Mouse (Mus musculus) adrenal gland, adult 2 months (tissue): ENCODE measurements around the gene Clybl. TPM values are rescaled to one million over a fixed set of nuclear protein-coding genes. Genes with fewer than 3 reads are reported as not detected.

Source experiments
- DNase-seq: peaks from one replicate; pipeline ENCODE4 v3.0.0; 2021
- polyA plus RNA-seq: library from polyadenylated mRNA; depleted of rRNA; stranded (reverse); fragments of >200 nt; gene quantifications from 2 replicates; pipeline ENCODE4 v1.2.3, GENCODE M21; 2012
- total RNA-seq, 2 experiments: library from RNA; stranded (reverse); gene quantifications; 2 replicates each; pipeline ENCODE4 v1.2.3; 2021

The Clybl gene
- total and polyA plus RNA-seq, 3 experiments = 4.4 to 104 (median 96.5) TPM

DNA sequence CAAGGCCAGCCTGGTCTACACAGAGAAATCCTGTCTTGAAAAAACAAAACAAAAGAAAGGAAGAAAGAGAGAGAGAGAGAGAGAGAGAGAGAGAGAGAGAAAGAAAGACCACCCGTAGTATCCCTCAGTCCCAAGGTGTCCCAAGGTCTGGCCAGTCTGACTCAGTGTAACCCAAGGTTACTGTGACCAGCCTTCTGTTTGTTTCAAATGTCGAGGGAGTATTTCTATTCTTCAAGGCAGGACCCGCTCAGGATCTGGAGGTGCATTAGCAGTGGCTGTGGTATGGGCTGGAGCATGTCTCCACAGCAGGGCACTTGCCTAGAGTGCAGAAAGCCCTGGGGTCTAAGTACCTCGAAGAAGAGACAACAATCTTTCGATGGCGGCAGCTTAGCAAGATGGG lies 15.3 kb downstream of the Clybl start:
- peak; percentile 50 for DNase-seq

DNA sequence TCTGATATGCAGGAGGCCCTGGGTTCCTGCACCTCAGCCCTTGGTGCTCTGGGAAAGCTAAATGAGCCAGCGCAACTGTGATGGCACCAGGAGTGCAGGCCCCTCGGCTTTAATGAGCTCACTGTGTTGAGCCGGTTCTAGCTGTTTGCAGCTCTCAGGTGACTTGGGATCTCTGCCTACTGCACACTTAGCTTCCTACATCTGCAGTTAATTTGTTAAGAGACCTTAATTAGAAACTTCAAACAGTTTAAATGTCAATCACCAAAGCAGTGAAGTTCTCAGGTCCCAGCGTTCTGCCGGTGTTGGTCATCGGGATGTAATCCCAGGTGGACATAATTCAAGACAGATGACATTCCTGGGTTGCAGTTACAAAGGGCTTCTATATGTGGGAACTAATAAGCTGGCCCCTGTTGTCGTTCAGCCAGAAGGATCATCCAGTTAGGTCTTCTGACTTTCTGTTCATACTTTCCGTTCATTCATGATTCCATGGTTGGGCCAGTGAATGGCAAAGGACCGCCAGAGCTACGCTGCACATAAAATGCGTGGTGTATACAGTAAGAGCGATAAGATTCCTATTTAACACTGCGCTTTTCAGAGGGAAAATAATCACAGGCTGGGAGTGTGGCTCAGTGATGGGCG lies 18.9 kb downstream of the Clybl start:
- DNase-seq = no peak

DNA sequence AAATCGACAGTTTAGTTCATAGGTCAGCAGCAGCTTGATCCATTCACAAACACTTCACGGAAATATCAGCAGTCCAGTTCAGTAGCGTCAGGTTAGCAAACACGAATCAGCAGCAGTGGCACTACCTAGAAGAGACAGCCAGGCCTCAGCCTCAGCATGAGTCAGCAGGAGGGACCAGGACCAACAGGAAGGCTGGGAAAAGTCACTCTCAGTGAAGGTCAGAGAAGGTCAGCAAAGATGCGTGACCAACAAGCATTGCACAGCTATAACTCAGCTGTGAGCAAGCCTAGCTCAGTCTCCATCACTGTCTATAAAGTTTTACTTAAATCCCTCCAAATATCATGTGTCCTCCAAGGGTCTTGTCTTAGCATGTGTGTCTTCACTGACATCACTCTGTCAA lies 27.7 kb downstream of the Clybl start:
- DNase-seq = peak; percentile 59

DNA sequence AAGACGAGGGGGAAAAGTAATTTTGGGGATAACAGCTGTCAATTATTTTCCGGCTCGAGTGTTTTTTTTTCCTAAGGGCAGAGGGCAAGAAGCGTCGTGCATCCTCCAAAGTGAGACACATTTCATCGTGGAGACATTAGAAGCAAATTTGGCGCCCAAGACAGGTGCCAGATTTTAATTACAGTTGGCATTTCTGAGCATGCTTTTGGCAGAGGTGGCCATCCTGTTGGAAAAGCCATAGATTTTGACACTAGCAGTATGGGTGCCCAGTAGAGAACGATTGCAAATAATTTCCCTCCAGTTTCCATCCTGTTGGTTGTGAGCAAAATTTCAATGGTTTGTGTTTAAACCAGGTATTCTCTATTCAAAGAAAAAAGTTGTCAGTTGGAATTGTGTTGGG lies 32.1 kb downstream of the Clybl start:
- no peak for DNase-seq

DNA sequence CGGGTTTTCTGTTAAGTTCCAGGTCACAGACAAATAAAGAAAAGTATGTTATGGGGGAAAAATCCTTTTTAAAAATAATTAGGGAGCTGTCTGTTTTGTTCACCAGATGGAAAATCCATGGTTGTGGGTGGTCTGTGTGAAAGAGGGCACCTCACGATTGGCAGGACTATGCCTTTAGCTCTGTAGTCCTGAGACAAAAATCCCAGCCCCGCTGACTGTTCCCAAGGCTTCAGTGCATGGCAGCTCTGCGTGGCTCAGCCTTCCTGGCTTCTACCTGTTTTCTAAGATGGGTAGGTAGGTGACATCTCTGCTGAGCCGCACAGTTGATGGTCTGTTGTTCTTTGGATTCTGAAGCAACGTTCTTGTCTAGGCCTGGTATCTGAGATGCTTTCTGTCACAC lies 32.6 kb downstream of the Clybl start:
- no peak for DNase-seq

DNA sequence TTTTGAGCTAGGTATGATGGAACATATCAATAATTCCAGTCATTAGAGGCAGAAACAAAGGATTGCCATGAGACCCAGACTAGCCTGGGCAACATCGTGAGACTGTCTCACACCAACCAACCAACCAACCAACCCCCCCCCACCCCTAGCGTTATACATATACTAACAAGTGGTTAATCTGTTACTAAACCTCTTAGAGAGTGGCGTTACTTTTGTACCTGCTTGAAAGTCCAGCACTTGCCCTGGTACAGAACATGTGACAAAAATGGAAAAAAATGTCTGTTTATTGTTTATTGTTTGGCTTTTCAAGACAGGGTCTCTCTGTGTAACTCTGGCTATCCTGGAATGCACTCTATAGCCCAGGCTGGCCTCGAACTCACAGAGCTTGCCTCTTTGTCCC lies 35.7 kb downstream of the Clybl start:
- DNase-seq = no peak

DNA sequence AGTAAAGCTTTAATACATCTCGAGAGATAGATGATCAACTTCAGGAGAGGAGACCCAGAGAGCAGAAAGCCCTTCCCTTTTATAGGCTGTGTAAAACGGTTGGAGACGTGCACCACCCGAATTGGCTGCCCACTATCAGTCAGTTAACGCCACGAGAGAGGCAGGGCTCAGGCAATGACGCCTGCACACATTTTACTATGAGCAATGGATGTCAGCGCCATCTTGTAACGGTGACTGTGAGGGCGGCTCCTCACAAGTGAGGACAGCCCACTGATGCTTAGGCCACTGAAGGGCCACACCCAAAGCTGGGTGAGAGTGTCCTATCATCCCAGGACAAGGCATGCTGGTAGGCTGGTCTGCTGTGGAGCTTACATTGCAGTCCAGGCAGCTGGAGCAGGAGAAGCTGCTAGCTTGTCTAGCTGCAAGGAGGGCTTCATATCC lies 41.5 kb downstream of the Clybl start:
- no peak for DNase-seq

DNA sequence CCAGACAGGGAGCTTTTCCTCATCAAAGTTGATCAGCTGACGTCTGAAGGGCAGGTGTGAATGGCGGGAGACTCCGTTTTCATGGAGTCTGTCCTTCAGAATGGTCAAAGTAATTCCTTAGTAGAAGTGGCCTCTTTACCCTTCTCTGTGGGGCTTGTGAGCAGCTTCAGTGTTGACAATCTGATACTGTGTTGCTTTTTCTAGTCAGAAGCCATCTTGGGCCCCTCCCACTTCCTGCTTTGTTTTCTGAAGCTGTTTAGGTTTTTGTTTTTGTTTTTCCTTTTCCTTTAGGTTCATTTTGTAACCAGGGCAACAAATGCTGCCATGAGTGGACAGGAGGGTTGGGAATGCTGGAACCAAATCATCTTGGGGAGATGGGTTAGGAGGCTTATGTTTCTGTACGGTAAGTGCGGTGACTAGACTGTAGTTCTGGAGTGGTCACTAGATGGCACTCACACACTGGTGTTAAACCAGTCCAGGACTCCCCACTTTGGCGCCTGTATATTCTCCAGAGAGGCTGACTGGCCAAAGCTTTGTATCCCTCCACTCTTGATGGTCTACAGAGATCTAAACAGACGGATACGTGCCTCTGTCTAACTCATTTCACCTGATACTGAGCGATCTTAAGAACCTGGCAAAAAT lies 42.1 kb downstream of the Clybl start:
- DNase-seq = peak; percentile 69

DNA sequence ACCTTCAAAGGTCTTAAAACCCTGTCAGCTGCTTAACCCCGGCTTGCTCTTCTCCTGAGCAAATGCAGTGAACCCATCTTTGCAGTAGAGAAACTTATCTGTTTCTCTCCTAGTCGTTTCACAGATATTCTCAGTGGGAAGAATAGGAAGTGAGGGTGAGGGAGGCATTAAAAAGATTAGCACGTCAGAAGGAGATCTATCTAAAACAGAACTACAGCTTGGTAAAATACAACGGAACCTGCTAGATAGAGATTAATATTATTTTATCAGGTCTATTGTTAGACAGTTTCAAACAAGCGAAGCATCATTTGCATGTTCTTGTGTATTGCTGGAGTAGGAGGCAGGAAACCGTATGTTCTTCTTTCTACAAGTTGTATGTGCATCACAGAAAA lies 42.6 kb downstream of the Clybl start:
- no peak for DNase-seq

DNA sequence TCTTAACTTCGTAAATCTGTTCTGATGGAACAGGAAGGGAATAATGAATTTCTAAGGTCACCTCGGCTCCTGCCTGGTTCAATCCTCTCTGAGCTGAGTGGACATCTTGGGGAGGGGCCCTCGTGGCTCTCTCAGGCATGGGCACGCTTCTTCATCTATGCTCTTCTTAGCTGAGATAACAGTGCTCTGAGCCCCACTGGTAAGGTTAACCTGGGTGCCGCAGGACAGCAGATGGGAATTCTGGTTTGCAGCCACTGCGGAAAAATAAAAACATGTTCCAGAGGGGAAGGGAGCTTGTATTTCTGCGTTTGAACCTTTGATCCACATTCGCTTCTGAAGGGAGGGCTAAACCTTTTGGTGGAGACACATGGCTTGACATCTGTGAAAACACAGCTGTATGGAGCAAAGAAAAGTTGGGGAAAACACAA lies 43.0 kb downstream of the Clybl start:
- no peak for DNase-seq

DNA sequence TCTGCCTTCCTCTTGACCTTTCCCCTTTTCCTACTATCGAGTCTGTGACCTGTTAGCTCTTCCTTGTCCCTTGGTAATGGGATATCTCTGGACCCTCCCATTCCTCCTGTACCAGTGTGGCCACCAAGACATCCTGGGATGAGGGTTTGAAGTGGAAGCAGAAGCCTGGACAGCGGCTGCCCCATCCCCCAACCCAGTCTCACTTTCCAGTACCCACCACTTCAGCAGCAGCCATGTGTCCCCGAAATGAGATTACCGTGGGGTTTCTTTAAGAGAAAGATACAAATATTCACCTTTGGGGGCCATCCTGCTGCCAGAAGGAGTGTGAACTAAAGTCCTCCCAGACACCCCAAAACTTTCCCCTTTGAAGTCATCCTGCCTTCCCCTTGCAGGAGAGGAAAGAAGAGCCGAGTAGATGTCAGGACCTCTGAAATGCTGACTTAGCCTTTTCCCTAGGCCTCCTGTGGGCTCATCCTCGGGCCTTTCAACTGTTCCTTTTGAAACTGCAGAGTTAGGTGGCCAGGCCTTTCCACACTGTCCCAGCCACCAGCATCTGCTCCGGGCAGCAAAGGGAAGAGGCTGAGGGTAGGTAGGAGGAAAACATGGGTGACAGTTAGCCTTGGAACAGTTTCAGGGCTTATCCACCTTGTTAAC lies 44.1 kb downstream of the Clybl start:
- no peak for DNase-seq

DNA sequence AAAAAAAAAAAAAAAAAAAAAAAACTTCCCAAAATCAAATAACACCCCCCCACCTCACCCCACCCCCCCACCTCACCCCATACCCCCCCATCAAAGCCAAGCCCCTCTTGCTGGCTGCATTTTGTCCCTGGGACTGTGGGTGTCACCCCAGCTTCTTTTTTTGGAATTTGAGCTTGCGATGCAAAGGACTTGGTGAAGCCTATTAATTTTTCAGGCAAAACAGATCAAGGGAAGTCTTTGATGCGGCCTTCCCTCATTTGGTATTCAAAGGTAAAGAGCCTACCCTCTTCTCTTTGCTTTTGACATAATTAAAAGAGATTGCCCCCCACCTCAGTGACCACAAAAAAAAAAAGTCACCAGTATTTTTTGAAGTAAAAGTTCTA lies 44.6 kb downstream of the Clybl start:
- no peak for DNase-seq

DNA sequence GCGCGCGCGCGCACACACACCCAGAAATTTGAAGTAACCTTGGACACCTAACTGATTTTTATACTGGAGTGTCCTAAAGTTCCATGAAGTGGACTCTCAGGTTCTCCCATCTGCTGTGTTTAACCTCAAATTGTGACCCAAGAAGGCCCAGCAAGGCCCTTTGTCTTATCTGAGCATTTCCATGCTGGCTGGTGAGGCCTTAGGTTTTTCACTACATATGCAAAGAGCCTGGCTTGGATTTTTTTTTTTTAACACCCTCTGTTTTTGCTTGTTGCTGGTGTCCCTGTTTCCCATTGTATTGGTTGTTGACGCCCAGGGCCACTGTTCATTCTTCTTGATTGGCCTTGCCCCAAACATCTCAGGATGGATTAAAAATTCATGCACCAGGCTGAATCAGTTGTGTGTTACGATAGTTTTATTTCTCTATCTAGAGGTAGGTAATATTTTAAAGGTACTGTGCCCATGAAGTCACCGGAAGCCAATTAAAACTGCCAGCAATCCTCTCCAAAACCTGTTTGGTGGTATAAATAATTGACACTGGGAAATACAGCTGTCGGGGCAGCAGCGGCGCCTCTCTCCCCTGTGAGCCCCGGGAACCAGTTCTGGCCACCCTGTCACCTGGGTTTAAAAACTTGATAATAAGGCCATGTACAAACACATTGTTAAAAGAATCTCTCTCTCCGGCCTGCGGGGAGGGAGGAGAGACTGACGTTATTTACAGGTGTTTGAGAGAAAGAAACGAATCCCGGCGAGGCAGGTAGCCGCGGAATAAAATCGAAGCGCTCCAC lies 45.4 kb downstream of the Clybl start:
- no peak for DNase-seq

DNA sequence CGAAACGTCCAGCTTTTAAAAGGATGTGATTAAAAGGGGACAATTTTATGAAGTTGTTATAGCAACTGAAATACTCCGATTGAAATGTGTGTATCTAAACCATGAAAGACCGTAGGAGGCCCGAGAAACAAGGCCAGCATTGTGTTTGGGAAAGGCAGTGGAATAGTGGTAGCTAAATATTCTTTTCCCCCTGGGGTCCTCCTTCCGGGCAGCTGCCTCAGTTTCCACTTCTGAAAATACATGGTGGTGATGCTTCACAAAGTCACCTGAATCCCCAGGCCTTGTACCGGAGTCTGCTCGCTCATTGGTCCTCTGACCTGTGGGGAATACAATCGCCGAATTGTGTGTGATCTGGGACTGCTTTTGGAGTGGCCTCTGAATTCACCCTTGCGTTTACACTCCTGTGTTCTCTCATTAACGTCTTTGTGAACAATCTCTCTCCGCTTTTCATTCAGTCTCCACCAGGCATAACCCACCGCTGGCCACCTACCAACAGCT lies 46.0 kb downstream of the Clybl start:
- DNase-seq = no peak

DNA sequence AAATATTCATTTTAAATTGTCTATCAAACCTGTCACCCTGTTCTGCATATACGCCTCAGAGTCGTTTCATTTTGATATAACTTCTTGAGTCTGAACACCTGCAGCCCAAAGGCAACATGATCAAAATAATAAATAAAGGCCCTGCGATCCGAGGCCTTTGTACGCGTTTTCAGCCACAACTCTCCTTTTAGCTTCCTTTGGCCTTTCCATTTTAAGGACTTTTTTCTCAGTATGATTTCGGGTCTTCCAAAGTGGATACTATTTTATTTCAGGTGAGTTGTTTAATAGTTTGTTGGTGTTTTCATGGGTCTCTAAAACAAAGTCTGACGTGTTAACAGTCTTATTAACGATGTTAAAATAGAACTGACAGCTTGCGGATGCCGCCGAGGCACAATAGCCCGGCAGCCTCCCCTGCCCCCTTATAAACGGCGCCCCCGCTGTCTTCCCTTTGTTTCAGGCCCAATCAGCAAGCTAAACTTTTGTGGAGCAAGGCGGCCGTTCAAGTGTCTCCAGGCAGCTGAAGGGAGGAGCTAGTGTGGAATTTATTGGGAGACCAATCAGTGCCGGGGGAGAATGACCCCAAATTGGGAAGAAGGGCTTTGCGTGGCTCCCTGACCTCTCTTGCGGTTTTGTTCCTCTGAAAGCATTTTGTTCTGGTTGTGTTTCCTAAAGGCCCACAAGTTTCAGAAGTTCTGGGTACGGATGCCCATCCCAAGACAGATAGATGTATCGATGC lies 47.5 kb downstream of the Clybl start:
- no peak for DNase-seq

DNA sequence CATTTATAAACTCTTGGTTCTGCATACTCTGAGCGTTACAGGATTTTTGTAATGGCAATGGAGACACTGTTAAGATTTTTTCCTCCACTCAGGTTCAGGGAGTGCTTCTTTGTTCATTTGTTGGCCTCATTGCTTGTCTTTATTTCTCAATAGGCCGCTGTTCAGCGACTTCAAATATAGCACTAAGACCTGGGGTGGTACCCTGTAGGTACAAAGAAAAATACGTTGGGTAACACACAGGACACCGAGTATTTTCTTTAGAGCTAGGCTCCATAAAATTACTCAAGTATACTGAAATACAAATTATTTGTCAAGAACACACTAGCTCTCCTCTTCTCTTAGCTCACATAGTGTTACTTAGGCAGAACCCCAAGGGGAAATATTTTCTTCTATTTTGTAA lies 48.5 kb downstream of the Clybl start:
- DNase-seq = no peak

DNA sequence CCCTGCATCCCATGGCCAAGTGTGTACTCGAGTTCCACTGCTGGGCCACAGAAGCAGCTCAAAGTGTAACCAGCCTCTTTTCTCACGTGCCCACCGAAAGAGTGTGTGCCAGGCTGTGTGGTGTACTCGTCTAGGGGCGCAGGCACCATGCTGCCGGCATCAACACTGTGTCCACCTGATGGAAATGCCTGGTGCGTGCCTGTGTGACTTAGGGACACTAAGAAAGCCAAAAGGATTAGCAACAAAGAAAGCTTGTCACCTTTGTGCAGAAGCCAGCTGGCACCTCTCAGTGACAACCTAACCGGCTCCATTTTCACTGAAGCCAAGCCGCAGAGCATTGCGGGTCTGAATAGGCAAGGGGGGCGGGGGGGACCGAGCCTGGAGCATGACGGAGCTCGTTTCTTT lies 49.1 kb downstream of the Clybl start:
- no peak for DNase-seq

DNA sequence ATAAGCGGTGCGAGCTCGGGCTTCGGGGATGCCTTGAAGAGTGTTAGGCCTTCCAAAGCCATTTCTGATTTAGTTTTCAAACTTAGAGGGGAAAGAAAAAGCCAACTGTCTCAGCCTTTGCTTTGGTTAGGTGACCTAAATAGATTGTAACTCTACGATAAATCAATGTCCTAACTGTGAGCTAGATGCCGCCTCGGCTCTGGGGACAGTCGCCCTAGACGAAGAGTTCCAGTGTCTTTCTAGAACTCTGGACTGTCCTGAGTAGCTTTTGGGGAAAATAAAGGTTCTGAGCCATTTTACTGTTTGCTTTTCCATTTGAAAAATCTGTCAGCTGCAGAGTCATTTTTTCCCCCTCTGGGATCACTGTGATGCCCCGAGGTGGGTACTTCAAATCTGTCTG lies 49.6 kb downstream of the Clybl start:
- DNase-seq = no peak

DNA sequence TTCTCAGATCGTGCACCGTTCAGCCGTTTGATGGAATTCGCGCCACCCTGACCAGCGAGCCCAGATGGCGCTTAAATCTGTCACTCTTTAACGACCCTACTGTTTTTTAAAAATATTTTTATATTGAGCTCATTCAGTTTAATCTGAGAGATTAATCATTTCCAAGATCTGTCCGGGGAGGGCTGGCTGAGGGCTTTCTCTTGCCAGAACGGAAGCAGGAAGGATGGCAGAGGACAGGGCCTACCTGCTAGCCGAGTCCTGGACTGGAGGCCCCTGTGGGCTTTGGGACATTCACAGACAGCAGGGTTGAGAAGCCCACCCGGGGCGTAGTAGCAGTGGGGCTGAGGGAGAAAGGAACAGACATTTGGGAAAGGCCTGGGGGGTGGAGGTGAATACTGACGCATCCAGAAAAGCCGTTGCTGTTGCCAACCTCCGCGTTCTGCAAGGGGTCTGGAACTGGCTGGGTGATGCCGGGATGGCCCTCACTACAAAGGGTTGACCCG lies 51.8 kb downstream of the Clybl start:
- no peak for DNase-seq

DNA sequence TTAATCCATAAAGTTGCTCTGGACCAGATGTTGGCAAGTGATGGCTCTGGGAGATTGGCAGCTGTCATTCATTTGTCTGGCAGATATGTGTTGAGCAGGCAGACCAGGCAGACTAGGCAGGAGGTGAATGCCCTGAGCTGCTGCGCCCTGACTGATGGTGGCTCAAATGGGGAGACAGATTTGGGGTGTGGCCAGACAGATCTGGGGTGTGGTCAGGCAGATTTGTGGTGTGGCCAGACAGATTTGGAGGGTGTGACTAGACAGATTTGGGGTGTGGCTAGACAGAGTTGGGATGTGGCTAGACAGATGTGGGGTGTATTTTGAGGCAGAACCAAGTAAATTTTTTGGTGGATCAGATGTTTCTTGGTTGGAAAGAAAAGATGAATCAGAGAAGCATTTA lies 62.4 kb downstream of the Clybl start:
- no peak for DNase-seq

DNA sequence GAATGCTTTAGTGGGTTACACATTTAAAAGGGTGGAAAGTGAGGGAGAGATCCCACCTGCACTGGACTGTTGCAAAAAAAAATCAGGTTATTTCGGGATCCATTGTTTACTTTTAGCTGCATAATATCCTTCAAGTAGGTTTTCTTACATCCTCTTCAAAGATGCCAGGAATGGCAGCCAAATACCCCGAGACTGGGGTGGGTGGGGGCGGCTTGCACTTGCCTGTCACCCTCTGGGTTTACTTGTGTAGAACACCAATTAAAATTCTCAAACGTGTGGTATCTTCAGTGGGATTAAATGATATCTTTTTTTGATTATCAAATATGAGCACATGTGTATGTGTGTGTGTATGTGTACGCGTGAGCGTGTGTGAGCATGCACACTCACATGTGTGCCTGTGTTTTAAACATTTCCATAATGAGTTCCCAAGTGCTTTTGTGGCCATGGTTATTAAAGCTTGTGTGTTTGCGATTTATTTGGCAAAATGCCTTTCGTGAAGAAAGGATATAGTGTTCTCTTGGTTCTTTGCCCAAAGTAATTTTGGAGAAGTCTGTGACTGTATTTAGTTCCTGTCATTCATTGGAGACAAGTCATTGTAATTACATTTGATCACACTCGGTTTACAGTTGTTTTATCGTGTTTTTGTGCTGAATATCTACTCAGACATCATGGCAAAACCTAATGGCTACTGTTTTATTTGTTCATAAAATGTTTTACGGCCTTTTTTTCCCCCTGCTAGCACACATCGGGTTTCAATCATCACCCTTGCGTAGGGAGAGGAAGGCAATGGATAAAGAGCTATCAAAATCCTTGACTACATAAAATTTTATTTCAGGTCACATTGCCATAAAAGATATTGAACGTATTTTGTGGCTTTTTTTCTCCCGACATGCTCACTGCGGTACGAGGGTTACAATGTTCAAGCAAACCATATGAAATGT lies 65.7 kb downstream of the Clybl start:
- DNase-seq = no peak
